Mouse (Mus musculus): ENCODE results near the gene Rab7b. TPM values are rescaled to one million over a fixed set of nuclear protein-coding genes. Genes with fewer than 3 reads are reported as not detected.

Gene Rab7b
- total RNA-seq, 2 experiments from 2014 or later = 4.7 to 5.1 TPM

DNA sequence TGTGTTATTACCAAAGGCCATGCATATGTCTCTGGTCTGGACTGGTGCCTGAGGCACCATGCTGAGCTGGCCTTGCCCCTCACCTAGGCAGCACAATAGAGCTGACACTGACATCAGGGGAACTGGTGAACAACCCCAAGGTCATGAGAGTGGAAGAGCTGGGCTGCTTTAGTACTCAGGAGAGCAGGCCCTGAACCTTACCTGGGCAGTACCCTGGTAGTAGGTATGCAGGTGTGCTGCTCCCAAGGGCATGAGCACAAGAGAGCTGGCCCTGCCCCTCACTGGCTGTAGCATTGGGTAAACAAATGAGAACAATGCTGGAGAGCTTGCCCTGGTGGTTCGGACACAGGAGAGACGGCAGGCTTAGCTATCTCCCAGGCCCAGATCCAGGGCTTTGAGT, 6.8 kb downstream of the Rab7b start:
- DNase-seq = no peak

DNA sequence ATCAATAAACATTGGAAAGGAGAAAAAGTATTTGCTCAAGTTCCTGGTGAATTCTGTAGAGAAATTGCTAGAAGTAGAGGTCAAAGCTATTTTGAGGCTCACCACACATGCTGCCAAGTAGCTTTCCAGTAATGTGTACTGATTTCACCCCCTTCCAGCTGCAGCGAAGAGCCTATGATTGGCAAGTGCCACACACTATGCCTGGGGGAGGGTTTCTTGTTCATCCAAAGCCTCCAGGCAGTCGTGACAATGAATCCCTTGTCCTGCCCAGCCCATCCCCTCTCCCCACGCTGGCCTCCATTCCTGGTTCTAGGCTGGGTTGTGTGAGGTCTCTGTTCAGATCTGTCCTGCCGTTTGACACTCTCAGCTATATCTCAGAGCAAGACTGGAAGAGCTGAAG, 7.8 kb downstream of the Rab7b start:
- no peak for DNase-seq

DNA sequence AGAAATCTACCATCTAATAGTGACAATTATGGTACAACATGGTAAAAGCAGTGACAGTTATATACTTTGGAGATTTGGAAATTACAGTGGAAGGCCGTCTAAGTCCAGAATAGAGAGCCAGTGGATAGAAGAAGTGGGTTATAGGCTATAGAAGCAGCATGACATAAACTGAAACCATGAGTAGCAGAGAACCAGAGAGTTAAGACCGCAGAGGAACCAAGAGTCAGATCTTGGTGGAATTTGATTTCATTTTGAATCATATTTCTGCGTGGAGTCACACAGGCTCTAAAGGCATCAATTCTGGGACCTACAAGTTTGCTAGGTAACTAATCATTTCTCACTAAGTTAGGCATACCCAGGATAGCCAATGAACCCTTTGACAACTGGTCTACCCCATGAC, 10.3 kb downstream of the Rab7b start:
- DNase-seq = no peak

DNA sequence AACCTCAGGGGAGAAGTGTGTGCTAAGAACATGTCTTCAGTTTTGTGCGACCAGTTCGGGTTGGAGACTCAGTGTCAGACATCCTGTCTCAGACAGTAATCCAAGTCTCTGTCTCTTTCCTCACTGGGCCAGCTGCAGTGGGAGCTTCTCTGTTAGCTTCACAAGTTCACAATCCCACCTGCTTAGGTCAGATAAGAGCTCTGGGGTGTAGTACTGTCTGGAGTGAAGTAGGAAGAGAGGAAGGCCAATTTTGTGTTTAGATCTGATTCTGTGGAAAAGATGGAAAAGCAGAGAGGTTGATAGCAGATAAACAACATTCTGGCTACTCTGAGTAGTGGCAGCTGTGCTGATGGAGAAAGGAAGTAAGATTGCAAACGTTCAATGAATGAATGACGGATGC, 11.1 kb downstream of the Rab7b start:
- no peak for DNase-seq

DNA sequence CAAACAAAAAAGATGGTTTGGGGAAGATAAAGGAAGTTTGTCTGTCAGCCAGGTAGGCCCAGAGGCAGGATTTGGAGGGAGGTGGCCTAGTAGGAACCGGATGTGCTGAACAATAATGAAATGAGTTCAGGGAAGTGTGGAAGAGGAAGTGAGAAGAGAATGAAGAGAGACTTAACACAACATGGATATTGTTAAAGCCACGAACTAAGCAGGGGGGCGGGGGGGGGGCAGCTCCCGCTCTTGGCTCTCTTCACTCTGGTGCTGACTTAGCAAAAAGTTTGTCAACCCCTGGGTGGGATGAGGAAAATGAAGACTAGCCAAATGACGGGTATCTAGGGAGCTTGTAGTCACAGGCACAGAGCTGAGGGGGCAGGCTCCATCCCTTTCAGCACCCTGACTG, 12.0 kb downstream of the Rab7b start:
- DNase-seq = no peak

DNA sequence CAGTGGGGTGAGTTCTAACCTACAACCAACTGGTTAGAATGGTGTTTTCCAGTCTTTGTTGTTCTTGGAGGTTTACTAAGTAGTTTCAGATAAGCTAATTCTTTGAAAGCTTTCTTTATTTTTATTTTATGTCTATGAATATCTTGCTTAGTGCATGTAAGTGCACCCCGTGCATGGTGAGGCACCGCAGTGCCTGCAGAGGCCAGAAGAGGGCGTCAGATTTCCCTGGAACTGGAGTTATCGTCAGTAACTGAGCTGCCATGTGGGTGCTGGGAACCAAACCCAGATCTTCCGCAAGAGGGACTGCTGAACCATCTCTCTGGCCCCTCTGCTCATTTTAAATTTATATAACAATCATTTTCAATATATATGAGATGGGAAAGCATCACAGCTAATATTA, 12.9 kb downstream of the Rab7b start:
- no peak for DNase-seq

DNA sequence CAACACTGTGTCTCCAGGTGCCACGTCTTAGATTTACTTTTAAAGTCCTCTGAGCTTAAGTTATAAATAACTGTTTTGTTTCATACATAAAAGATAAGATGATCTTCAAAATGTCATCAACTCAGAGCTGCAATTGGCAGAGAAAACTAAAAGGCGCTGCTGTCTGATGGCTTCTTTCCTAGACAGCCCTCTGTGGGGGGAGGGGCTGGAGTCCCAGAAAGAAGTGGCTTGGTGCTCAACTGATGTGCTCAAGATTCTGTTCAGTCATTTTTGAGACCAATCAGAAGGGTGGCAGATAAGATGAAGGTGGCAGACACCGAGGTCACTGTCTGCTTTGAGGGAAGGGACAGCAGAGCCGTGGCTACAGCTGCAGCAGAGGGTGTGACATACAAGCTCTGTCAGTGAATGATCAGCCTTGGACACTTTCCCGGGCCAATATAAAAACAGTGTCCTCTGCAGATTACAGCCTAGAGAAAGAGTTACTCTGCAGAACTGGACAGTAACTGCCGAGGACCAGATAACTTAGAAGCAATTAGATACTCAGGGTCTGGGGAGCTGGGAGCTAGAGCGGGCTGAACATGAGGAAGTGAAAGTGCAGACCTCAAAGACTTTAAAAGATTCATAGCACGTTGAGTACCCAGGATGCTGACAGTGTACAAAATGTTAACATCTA, 13.7 kb downstream of the Rab7b start:
- peak; percentile 38 for DNase-seq

DNA sequence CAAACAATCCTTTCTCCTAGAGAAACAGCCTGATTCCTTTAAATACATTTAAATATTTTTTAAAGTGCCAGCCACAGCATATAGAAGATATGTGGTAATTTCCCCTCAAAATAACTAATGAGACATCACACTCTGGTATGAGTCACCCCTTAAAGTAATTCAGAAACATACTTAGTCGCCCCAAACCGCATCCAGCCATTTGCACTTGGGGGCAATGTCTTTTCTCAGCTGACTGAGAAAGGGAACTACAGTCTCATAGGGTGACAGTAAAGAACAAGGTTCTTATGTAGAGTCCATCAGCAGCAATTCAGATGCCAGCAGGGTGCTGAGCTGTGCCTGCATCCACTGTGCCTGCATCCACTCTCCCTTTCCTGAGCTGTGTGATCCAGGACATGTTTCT, 15.0 kb downstream of the Rab7b start:
- no peak for DNase-seq

DNA sequence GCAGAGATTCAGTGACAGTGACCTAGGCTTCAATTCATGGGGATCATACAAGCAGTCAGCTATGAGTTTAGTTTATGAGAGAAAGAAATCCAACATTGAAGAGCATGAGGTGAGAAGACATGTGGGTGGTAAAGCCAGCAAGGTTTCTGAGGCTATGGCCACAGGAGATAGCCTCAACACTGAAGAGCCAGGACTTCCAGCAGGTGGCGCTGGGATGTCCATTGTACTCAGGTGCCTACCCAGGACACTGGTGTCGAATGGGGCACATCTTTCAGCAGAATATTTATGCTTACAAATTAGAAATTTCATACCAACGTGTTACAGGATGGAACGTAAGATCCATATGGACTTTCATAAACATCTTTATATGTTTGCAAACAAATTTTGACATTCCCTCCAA, 19.8 kb downstream of the Rab7b start:
- DNase-seq = peak; percentile 79

DNA sequence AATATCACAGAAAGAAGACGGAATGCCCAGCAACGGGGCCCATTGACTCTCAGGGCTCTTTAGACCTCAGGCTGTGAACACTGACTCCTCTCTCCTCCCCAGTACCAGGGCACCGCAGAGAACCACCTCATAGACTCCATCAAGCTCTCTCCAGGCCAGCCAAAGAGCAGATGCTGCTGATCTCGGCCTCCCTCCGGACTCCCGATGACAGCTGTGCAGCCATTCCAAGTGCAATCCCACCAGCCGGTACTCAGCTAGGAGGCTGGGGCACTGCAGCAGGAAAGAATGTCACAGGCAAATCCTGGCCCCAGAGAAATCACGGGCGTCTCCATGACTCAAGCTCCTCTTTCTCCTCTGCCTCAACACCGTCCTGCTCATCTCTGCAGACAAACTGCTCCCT, 23.0 kb downstream of the Rab7b start:
- no peak for DNase-seq

DNA sequence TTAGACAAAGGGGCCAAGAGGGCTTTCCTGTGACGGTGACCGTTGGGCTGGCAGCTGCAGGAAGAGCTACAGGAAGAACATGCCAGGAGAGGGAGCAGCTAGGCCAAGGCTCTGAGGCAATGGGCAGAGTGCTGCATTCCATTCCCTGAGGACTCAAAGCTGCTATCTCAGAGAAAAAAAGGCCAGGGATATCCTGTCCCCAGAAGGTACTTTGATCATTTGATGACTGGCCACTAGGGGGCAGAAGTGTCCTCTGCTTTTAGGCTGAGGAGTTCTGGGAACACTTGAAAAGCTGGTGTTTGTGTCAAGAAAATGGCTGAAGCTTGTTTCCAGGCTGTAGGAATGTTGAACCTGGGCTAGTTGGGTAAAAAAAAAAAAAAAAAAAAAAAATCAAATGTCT, 23.9 kb downstream of the Rab7b start:
- DNase-seq = peak; percentile 93

DNA sequence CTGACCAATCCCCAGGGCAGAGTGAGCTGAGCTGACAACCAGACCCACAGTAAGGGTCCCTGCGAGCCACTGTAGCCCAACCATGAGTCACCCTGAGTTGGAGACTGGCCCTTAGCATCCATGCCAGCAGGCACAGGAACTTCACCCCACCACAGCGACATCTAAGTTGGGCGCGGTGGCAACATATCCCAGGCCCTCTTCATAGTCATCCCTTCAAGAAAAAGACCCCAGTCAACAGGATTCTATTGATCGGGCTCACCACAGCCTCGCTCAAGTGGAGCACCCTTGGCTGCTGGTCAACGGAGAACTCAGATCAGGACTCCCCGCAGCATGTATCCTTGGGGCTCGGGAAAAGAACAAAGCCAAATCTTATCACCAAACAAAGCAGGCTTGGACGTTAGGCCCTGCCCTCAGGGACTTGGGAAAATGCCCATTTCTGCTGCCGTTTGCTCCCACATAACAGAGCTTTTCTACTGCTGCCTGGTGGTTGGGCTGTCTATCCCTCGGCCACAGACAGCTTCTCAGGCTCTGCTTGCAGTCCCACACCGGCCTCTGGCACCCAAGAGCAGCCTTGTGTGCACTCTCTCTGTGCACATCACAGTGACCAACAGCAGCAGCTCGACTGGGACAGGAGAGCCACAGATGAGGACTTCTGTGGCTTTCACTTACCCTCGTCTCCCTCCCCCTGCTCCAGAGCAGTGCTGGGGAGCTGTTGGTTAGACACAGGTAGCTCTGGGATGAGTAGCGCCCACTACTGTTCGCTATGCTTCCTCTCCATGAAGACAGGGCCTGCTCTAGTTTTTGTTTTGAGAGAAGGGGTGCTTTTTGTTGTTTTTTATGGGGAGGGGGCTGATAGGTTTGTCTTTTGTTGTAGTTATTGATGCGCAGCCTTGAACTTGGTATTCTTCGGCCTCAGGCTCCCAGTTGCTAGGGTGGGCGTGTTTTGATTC, 26.2 kb downstream of the Rab7b start:
- peak; percentile 65 for DNase-seq

DNA sequence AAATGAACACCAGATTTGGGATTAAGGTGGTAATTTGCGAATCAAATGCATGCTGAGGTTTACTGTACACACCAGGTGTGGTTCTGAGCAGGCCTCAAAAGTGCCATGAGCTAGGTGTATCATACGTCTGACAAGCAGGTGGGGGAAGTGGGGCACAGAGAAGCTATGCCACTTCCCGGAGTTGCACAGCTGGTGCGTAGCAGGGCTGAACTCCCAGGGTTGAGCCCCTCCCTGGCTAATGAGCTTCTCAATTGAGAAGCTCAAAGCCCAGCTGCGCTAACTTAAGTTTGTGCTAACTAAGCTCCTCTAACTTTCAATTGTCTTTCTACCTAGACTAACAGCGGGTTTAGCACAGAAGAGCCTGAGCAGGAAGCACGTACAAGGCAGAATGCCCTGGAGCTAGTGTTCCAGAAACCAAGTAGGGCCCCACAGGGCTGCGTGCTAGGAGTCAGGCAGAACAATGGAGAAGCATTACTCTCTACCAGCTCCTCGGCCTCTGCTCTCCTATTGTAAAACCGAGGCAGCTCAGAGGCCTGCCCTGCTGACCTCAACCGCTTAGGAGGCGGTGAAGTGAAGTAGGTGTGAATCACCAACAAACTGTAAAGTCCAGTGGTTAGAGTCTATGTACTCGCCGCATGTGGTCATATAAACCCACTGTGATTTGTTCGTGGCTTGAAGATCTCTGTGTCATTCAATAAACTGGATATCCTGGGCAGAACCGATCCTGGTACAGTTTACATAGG, 30.6 kb downstream of the Rab7b start:
- no peak for DNase-seq

DNA sequence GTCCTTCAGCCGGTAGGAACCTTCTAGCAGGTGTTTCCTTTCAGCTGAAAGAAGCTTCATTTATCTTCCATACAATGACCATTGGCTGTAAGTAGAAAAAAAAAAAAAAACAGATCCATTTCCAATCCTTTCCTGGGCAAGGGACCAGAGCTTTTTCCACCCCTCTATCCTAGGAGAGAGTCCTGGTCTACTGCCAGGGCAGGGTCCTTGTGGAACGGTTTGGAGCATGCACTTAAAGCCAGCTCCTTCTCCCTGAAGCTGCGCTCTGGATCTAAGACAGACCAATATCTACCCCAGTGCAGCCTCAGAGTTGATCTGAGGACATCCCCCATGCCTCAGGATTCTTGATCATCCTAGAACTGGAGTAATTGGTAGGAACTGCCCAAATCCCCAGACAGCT, 33.5 kb downstream of the Rab7b start:
- DNase-seq = no peak

DNA sequence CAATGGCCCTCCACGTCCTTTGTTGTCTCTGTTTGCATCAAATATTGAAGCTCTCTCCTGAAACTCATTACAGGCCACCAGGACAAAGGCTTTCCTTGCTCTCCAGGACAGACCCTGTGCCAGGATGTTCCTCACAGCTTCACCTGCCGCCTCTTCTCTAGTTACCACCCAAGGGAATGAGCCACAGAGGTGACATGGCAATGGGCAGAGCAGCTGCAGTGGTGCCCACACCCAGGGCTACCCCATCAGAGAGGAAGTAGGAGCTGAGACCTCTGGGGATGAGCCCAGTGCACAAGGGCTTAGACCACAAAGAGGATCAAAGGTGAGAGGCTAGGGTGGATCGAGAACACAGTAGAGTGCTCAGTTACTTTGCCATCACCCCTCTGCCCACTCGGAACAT, 35.1 kb downstream of the Rab7b start:
- no peak for DNase-seq

DNA sequence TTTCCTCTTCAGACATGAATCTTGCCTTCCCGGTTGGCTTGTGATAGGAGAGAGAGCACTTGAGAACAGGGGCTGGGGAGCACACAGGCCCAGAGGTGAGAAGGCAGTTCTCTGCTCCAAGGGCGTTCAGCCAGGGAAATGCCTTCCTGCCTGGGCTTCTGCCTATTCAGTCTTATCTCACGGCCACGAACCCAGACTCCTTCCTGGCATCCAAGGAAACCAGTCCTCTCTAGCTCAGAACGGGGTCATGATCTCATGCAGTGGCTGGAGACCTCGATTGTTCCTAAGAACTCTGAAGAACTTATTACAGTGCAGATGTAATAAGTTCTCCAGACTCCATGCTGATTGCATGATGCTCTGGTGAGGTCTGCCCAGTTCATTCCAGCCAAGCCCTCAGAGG, 38.1 kb downstream of the Rab7b start:
- DNase-seq = peak; percentile 32

DNA sequence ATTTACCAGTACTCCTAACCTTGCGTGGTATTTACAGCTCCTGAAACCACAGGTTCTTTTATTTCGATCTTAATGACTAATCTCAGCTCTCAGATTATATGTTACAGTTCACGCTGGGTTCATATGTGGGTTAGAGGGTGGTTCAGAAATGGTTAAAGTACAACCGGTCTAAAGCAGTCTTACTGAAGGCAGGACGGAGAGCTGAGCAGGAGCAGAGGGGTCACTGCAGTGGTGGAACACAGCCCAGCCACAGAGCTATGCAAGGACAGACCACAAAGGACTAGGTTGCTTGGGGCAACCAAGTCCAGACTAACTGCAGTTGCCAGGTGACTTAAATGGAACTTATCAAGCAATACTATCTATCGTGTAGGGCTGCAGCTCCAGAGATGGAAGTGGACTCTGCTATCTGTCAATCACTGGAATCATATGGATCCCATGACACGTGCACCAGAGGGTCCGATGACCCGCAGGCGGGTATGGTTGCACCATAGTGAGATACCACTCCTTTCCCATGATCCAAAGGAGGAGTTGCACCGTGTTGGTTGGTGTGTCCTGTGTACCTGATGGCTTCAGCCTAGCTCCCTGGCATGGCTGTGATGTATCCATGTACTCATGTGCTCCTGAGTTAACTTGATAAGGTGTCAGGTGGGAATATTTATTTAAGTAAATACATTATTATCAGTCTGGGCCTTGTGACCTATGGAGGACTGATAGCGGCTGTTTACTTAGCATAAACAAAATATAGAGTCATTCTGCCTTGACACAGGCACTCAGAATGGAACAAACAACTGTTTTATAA, 42.3 kb downstream of the Rab7b start:
- no peak for DNase-seq

DNA sequence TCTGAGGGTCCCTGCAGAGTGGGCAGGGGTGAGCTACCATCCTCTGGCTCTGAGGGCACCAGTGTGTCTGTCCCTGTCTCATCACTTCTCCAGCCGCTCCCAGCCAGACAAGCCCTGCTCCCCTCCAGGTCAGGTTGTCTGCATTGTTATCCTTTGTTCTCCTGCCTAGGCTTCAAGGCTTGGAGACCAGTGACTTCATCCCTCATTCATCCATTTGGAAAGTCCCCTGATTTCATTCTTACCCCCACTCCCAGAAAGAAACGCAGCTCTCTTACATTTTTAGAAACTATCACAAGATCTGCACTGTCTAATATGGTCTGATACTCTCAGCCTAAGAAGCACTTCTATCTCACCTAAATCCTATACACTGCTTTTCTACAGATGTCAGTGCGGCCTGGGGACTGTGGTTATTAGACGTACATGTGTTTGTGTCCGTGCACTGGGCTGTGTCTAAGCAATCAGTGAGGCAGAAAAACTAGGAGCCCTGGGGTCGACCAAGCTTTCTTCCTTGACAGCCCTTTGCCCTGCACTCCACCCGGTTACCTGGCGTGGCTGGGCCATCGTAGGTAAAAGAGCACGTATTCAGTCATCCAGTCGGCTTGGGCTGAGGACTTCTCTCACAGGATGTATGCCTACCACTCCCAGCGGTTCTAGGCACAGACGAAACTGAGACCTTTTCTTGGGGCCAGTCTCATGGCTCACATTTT, 45.1 kb downstream of the Rab7b start:
- DNase-seq = no peak

DNA sequence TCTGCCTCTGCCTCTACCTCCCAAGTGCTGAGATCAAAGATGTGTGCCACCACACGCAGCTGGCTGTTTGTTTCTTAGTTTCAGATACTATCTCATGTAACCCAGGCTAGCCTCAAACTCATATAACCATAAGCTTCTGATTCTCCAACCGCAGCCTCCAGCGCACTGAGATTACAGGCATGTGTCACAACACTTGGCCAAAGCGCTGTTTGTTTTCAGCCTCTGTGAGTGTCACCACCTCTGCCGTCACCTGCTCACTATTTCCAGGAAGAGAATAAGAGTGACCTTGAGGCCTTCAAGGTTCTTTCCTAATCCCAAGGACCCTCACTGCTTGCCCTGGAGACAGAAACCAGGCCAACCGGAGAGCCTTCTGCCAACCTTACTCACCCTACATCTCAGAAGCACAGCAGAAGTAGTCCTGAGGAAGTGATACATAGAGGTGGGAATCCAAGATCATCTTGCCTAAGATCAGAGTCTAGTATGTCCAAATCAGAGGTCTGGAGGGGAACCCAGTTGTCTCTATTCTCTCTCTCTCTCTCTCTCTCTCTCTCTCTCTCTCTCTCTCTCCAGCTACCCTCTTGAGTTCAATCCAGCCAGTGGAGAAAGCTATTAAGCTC, 46.3 kb downstream of the Rab7b start:
- DNase-seq = no peak

DNA sequence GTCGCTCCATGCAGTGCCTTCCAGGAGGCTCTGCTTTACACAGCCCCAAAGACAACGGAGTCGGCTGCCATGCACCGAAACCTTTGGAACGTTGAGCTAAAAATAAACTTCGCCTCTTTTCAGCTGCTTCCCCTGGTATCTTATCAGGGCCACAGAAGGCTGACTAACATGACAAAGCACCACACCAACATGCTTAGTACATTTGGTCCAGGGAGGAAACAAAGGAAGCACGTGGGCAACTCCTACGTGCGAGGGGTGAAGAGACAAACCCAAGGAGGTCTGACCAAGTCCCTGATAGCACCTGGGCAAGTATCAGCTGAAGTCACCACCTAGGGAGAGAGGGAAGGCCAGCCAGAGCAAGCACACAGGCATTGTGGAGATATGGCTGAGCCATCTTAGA, 48.0 kb downstream of the Rab7b start:
- no peak for DNase-seq

DNA sequence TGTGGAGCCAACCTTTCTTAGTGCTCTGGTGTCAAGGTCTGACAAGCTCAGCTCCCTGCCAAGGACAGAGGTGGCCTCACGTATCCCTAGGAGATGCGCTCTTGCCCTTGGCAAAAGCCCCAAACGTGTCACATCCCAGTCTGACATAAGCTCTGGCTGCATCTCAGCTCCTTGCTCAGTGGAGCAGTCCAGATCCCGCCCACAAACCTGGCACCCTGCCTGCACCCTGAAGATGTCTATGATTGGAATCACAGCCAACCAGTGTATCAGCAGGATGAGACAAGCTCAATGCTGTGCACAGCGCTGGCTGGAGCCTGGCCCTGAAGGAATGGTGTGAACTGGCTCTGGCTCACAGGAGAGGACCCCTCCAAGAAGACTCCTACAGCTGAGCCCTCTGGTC, 48.8 kb downstream of the Rab7b start:
- DNase-seq = peak; percentile 94
